Comparison of ENCODE assay signal across 15 mouse cellular contexts in genomic region chr2:117928062-117928461, GRCm38 (mm10).
A peak's percentile ranks its signal among the peaks of the same experiment; 100 is the strongest.
DNase-seq lines count a peak whose midpoint lies in the region; ATAC-seq and TF ChIP-seq lines count a peak whose summit lies in the region.
"Had no signal": no experiment of that assay in that cellular context is flagged by ENCODE, and none has a peak within 500 bp of the region (broad histone marks: within the 10 kb centered on the region; RNA-seq: fewer than 3 reads in every experiment).

No protein-coding gene starts in this region.

- ATAC-seq in embryonic facial prominence, embryonic 14.5 days (ENCODE audit: low read depth), result peak; percentile 53; the same call in 1 of the 2 replicates
- peak; percentile 16; the same call in 1 of the 2 replicates for ATAC-seq in lung, postnatal 0 days
- ATAC-seq in cerebellum, adult (ENCODE audit: insufficient number of reproducible peaks, low FRiP score, low TSS enrichment), result no peak
- ATAC-seq: intestine, embryonic 15.5 days had no signal

- WGBS in embryonic facial prominence, embryonic 14.5 days, result 65% methylated on average over 6 of the region's 6 CpGs
- WGBS in embryonic facial prominence, embryonic 10.5 days, result 72% methylated on average over 6 of the region's 6 CpGs
- 42% methylated on average over 6 of the region's 6 CpGs for WGBS in lung, postnatal 0 days

- H3K27ac ChIP-seq in embryonic facial prominence, embryonic 14.5 days (replicated peaks; ENCODE audit: low read depth, low read length), result no peak overlapping the region
- H3K27ac ChIP-seq in embryonic facial prominence, embryonic 10.5 days (replicated peaks), result no peak overlapping the region
- H3K27ac ChIP-seq in lung, postnatal 0 days (ENCODE audit: low read length), result no peak overlapping the region
- H3K27ac ChIP-seq: heart, embryonic 15.5 days; intestine, embryonic 15.5 days had no signal

- no peak for TF ChIP-seq EP300 in lung, postnatal 0 days (IDR thresholded peaks at IDR 0.05)

- H3K4me2 ChIP-seq in embryonic facial prominence, embryonic 14.5 days (ENCODE audit: low read depth, low read length), result no peak overlapping the region
- H3K4me2 ChIP-seq in lung, postnatal 0 days (replicated peaks; ENCODE audit: low read depth, low read length), result no peak overlapping the region
- H3K4me2 ChIP-seq: heart, embryonic 15.5 days; intestine, embryonic 15.5 days had no signal

- no peaks in the 10 kb centered on the region for H3K27me3 ChIP-seq in embryonic facial prominence, embryonic 14.5 days (replicated peaks; ENCODE audit: control insufficient read depth, insufficient read depth, low read length)
- peaks cover 4% of the 10 kb centered on the region for H3K27me3 ChIP-seq in embryonic facial prominence, embryonic 10.5 days (replicated peaks; ENCODE audit: low read depth, poor library complexity, severe bottlenecking)
- H3K27me3 ChIP-seq in lung, postnatal 0 days (replicated peaks; ENCODE audit: insufficient read depth, low read length), result no peaks in the 10 kb centered on the region
- H3K27me3 ChIP-seq: heart, embryonic 15.5 days; intestine, embryonic 15.5 days; megakaryocyte, embryonic 14.5 days had no signal

- no peak for DNase-seq in embryonic facial prominence, embryonic 14.5 days (ENCODE audit: low spot score)
- DNase-seq in embryonic facial prominence, embryonic 10.5 days (ENCODE audit: low spot score), result no peak
- no peak for DNase-seq in lung, postnatal 0 days (ENCODE audit: low spot score)
- DNase-seq in lung, postnatal 25 days (ENCODE audit: low spot score), result no peak
- peak; percentile 28 for DNase-seq in fibroblast of lung, adult 2 months (ENCODE audit: low read depth)
- DNase-seq in retina, postnatal 1 day, result peak; percentile 31
- no peak for DNase-seq in thymus, postnatal 25 days
- DNase-seq: cerebellum, adult 9-11 months; gastrocnemius, postnatal 25 days; right cerebral cortex, postnatal 4 days had no signal

- no peaks in the 10 kb centered on the region for H3K9me3 ChIP-seq in embryonic facial prominence, embryonic 14.5 days (ENCODE audit: control insufficient read depth, low read length)
- H3K9me3 ChIP-seq in embryonic facial prominence, embryonic 10.5 days, result no peaks in the 10 kb centered on the region
- H3K9me3 ChIP-seq in lung, postnatal 0 days (ENCODE audit: low read length), result no peaks in the 10 kb centered on the region
- H3K9me3 ChIP-seq: heart, embryonic 15.5 days; intestine, embryonic 15.5 days; megakaryocyte, embryonic 14.5 days had no signal

- TF ChIP-seq CTCF in lung, postnatal 0 days (IDR thresholded peaks at IDR 0.05), result no peak

- no peaks in the 10 kb centered on the region for H3K36me3 ChIP-seq in embryonic facial prominence, embryonic 14.5 days (ENCODE audit: control insufficient read depth, insufficient read depth, low read length)
- H3K36me3 ChIP-seq in embryonic facial prominence, embryonic 10.5 days (replicated peaks), result no peaks in the 10 kb centered on the region
- H3K36me3 ChIP-seq in lung, postnatal 0 days (ENCODE audit: insufficient read depth, low read length), result no peaks in the 10 kb centered on the region
- H3K36me3 ChIP-seq: heart, embryonic 15.5 days; intestine, embryonic 15.5 days had no signal

- no peak overlapping the region for H3K9ac ChIP-seq in embryonic facial prominence, embryonic 14.5 days (ENCODE audit: low read depth, low read length)
- no peak overlapping the region for H3K9ac ChIP-seq in lung, postnatal 0 days (replicated peaks; ENCODE audit: low read depth)
- H3K9ac ChIP-seq: heart, embryonic 15.5 days; intestine, embryonic 15.5 days had no signal

- peaks cover 7% of the 10 kb centered on the region; the same call in 1 of the 2 replicates for H3K4me1 ChIP-seq in embryonic facial prominence, embryonic 14.5 days (ENCODE audit: control insufficient read depth, insufficient read depth, low read length)
- peaks cover 11% of the 10 kb centered on the region for H3K4me1 ChIP-seq in embryonic facial prominence, embryonic 10.5 days
- peaks cover 3% of the 10 kb centered on the region; the same call in 1 of the 2 replicates for H3K4me1 ChIP-seq in lung, postnatal 0 days (ENCODE audit: insufficient read depth, low read depth, low read length)
- H3K4me1 ChIP-seq: heart, embryonic 15.5 days had no signal

- no peak overlapping the region for H3K4me3 ChIP-seq in embryonic facial prominence, embryonic 14.5 days (ENCODE audit: low read depth, low read length)
- no peak overlapping the region for H3K4me3 ChIP-seq in embryonic facial prominence, embryonic 10.5 days
- no peak overlapping the region for H3K4me3 ChIP-seq in lung, postnatal 0 days (ENCODE audit: low read depth, low read length)
- H3K4me3 ChIP-seq: erythroblast, embryonic 14.5 days; heart, embryonic 15.5 days; intestine, embryonic 15.5 days; megakaryocyte, embryonic 14.5 days had no signal

Comparison
In these comparisons a context has a peak if more than half of its experiments do, and no peak if none do; other contexts are left out.
1. DNase-seq: peak in fibroblast of lung, adult 2 months (single experiment) and retina, postnatal 1 day (single experiment); none in embryonic facial prominence, embryonic 14.5 days (single experiment), embryonic facial prominence, embryonic 10.5 days (single experiment), lung, postnatal 0 days (single experiment), lung, postnatal 25 days (single experiment) and thymus, postnatal 25 days (single experiment).